In genomic region chr10:80751188-80751832, GRCm38 (mm10) we compare ENCODE assay signal across 8 mouse cellular contexts. TPM values are rescaled to one million over a fixed set of nuclear protein-coding genes. Genes with fewer than 3 reads are reported as not detected.
DNase-seq lines count a peak whose midpoint lies in the region; ATAC-seq and TF ChIP-seq lines count a peak whose summit lies in the region.

No protein-coding gene starts in this region.

- peak overlapping the region; percentile 30 for H3K4me3 ChIP-seq in cerebellum, adult 2 months (replicated peaks; ENCODE audit: insufficient read depth, low read depth, low read length)
- H3K4me3 ChIP-seq in forebrain, embryonic 14.5 days (ENCODE audit: low read depth, low read length) = no peak overlapping the region

- no peak for TF ChIP-seq POLR2A in cerebellum, adult 2 months (IDR thresholded peaks at IDR 0.05; ENCODE audit: borderline replicate concordance, insufficient read depth, low read length)

- no peaks in the 10 kb centered on the region for H3K36me3 ChIP-seq in forebrain, embryonic 14.5 days (ENCODE audit: control insufficient read depth, insufficient read depth, low read length)

- no peak for ATAC-seq in cerebellum, adult (ENCODE audit: insufficient number of reproducible peaks, low FRiP score, low TSS enrichment)
- no peak for ATAC-seq in forebrain, embryonic 14.5 days

- H3K27me3 ChIP-seq in cerebellum, adult 2 months (ENCODE audit: control insufficient read depth, insufficient read depth, low read length) = no peaks in the 10 kb centered on the region
- H3K27me3 ChIP-seq in forebrain, embryonic 14.5 days (replicated peaks; ENCODE audit: control insufficient read depth, insufficient read depth, low read length) = no peaks in the 10 kb centered on the region

- DNase-seq in cerebellum, adult 2 months = peak; percentile 72 to 88
- peak; percentile 78 for DNase-seq in adrenal gland, postnatal 14 days
- no peak for DNase-seq in forebrain, embryonic 14.5 days (ENCODE audit: low spot score)
- peak; percentile 89 to 93 for DNase-seq in heart, postnatal 10 days
- DNase-seq in kidney, postnatal 25 days = peak; percentile 49 to 76
- peak; percentile 88 for DNase-seq in lung, postnatal 10 days
- DNase-seq in right cerebral cortex, postnatal 10 days (ENCODE audit: low spot score in 2 of 2) = peak; percentile 65 to 77

- WGBS in cerebellum, adult 2 months = 6% methylated on average over 16 of the region's 16 CpGs
- WGBS in forebrain, embryonic 14.5 days = 19% methylated on average over 16 of the region's 16 CpGs

- H3K9me3 ChIP-seq in forebrain, embryonic 14.5 days (replicated peaks; ENCODE audit: control insufficient read depth, low read length) = no peaks in the 10 kb centered on the region

- peak overlapping the region; percentile 63 for H3K27ac ChIP-seq in cerebellum, adult 2 months (ENCODE audit: insufficient read depth, low read length)
- no peak overlapping the region for H3K27ac ChIP-seq in forebrain, embryonic 14.5 days (ENCODE audit: low read depth, low read length)

- peaks cover 8% of the 10 kb centered on the region; the same call in 1 of the 2 replicates for H3K4me1 ChIP-seq in cerebellum, adult 2 months (ENCODE audit: control insufficient read depth, insufficient read depth, low read length)
- H3K4me1 ChIP-seq in forebrain, embryonic 14.5 days (ENCODE audit: control insufficient read depth, insufficient read depth, low read length) = peaks cover 15% of the 10 kb centered on the region

- H3K4me2 ChIP-seq in forebrain, embryonic 14.5 days (ENCODE audit: low read length) = peak overlapping the region; percentile 31; the same call in 1 of the 2 replicates

- intact Hi-C loops in heart, postnatal 10 days (cut with DNase I) = no loop called here

- no peak overlapping the region for H3K9ac ChIP-seq in forebrain, embryonic 14.5 days (ENCODE audit: low read length)

- TF ChIP-seq CTCF in cerebellum, adult 2 months (IDR thresholded peaks at IDR 0.05; ENCODE audit: borderline replicate concordance, insufficient read depth, low read depth, low read length) = peak; percentile 65

RNA-seq across cellular contexts. Expression of gene Dot1l, which starts 3.7 kb away (rescaled TPM):
- polyA plus RNA-seq in cerebellum, adult 2 months (2012; rRNA removed) = 101 and 115 TPM in 2 replicates
- 82.3 and 90.7 TPM in 2 replicates for total RNA-seq in adrenal gland, postnatal 14 days (2021)
- polyA plus RNA-seq in forebrain, embryonic 14.5 days (2014; fragmentation: Nextera tagmentation; extraction: Ambion mirVana) = 13.6 and 19.3 TPM in 2 replicates
- total RNA-seq in heart, postnatal 10 days (2021) = 10 to 100 TPM; 66.3 to 67.6 TPM

RNA-seq across cellular contexts. Expression of gene Ap3d1, which starts 9.2 kb away (rescaled TPM):
- polyA plus RNA-seq in cerebellum, adult 2 months (2012; rRNA removed) = 175 and 189 TPM in 2 replicates
- 80.3 and 85.6 TPM in 2 replicates for total RNA-seq in adrenal gland, postnatal 14 days (2021)
- 81.0 and 99.5 TPM in 2 replicates for polyA plus RNA-seq in forebrain, embryonic 14.5 days (2014; fragmentation: Nextera tagmentation; extraction: Ambion mirVana)
- 10 to 100 TPM; 47.6 to 52.5 TPM for total RNA-seq in heart, postnatal 10 days (2021)

RNA-seq across cellular contexts. Expression of gene Sf3a2, which starts 46.7 kb away (rescaled TPM):
- 52.0 and 66.4 TPM in 2 replicates for polyA plus RNA-seq in cerebellum, adult 2 months (2012; rRNA removed)
- total RNA-seq in adrenal gland, postnatal 14 days (2021) = 47.6 and 52.2 TPM in 2 replicates
- 66.6 and 71.7 TPM in 2 replicates for polyA plus RNA-seq in forebrain, embryonic 14.5 days (2014; fragmentation: Nextera tagmentation; extraction: Ambion mirVana)
- total RNA-seq in heart, postnatal 10 days (2021) = 10 to 100 TPM; 36.8 to 41.4 TPM

RNA-seq across cellular contexts. Expression of gene Plekhj1, which starts 47.1 kb away (rescaled TPM):
- polyA plus RNA-seq in cerebellum, adult 2 months (2012; rRNA removed) = 106 and 122 TPM in 2 replicates
- total RNA-seq in adrenal gland, postnatal 14 days (2021) = 59.5 and 71.1 TPM in 2 replicates
- 140 and 143 TPM in 2 replicates for polyA plus RNA-seq in forebrain, embryonic 14.5 days (2014; fragmentation: Nextera tagmentation; extraction: Ambion mirVana)
- total RNA-seq in heart, postnatal 10 days (2021) = 10 to 100 TPM; 32.6 to 32.9 TPM

RNA-seq across cellular contexts. Expression of gene Izumo4, which starts 49.3 kb away (rescaled TPM):
- 112 and 117 TPM in 2 replicates for polyA plus RNA-seq in cerebellum, adult 2 months (2012; rRNA removed)
- total RNA-seq in adrenal gland, postnatal 14 days (2021) = 12.1 and 12.6 TPM in 2 replicates
- polyA plus RNA-seq in forebrain, embryonic 14.5 days (2014; fragmentation: Nextera tagmentation; extraction: Ambion mirVana) = 16.0 and 21.5 TPM in 2 replicates
- 1 to 10 TPM; 2.9 to 4.1 TPM for total RNA-seq in heart, postnatal 10 days (2021)
